Mouse (Mus musculus): Measurements from ENCODE around the gene Htr7. TPM values are rescaled to one million over a fixed set of nuclear protein-coding genes. Genes with fewer than 3 reads are reported as not detected.

Htr7 gene
- 0.06 TPM in 1 of 2 replicates, not detected in the other for polyA plus RNA-seq (2016; fragmentation: Nextera tagmentation; extraction: Ambion mirVana)

GRCm38 (mm10) chr19:36057231-36057811, at the start of gene Htr7:
Gene Htr7 (minus strand): TSS chr19:36057507.
- Histone ChIP-seq H3K36me3 (replicated peaks) (no peaks in the 10 kb centered on the region), H3K9me3 (no peaks in the 10 kb centered on the region), H3K27me3 (ENCODE audit: poor library complexity, severe bottlenecking) (peaks cover 56% of the 10 kb centered on the region), H3K4me1 (peaks cover 12% of the 10 kb centered on the region), H3K4me3 (peak within 1 kb of the TSS; percentile 67), H3K27ac (peak within 1 kb of the TSS; percentile 63; the same call in 1 of the 2 replicates)
- DNase-seq (ENCODE audit: extremely low spot score, low spot score): peak; percentile 47
- WGBS: 3% methylated on average over 79 of the region's 86 CpGs

DNA sequence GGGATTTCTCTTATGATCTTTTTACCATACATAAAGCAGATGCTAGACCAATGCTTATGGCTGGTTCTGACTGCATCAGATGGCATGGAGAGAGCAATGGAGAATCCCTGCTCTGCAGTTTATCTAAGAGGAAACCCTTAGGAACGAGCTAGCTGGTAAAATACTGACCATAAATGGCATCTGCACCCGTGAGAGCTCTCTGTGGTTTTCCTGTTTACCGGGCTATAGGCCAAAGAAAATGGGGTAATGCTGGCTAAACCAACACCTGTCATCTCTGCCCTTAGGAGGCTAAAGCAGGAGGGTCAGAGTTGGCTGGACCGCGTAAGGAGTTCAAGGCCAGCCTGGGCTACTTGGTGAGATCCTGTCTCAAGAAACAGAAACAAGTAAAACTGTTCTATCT, 46.6 kb upstream of the Htr7 start:
- Histone ChIP-seq H3K9me3 (no peaks in the 10 kb centered on the region), H3K4me1 (no peaks in the 10 kb centered on the region), H3K27ac (no peak overlapping the region), H3K27me3 (ENCODE audit: poor library complexity, severe bottlenecking) (no peaks in the 10 kb centered on the region), H3K36me3 (replicated peaks) (peaks cover 62% of the 10 kb centered on the region), H3K4me3 (no peak overlapping the region)
- WGBS: 91% methylated on average over 5 of the region's 5 CpGs
- no peak for DNase-seq (ENCODE audit: extremely low spot score, low spot score)

GRCm38 (mm10) chr19:36098916-36099315, 41.6 kb upstream of the Htr7 start:
- 90% methylated on average over 7 of the region's 7 CpGs for WGBS
- DNase-seq (ENCODE audit: extremely low spot score, low spot score): no peak
- H3K36me3 ChIP-seq (replicated peaks): peaks cover 96% of the 10 kb centered on the region
- H3K27ac ChIP-seq: no peak overlapping the region
- H3K9me3 ChIP-seq: no peaks in the 10 kb centered on the region
- H3K4me1 ChIP-seq: no peaks in the 10 kb centered on the region
- no peak overlapping the region for H3K4me3 ChIP-seq
- no peaks in the 10 kb centered on the region for H3K27me3 ChIP-seq (ENCODE audit: poor library complexity, severe bottlenecking)

GRCm38 (mm10) chr19:36098265-36098664, 41.0 kb upstream of the Htr7 start:
- H3K9me3 ChIP-seq: no peaks in the 10 kb centered on the region
- H3K4me1 ChIP-seq: no peaks in the 10 kb centered on the region
- no peak overlapping the region for H3K27ac ChIP-seq
- no peak for DNase-seq (ENCODE audit: extremely low spot score, low spot score)
- no peaks in the 10 kb centered on the region for H3K27me3 ChIP-seq (ENCODE audit: poor library complexity, severe bottlenecking)
- H3K4me3 ChIP-seq: no peak overlapping the region
- H3K36me3 ChIP-seq (replicated peaks): peaks cover 96% of the 10 kb centered on the region
- 93% methylated on average over 1 of the region's 1 CpGs for WGBS

GRCm38 (mm10) chr19:36097194-36097593, 39.9 kb upstream of the Htr7 start:
- DNase-seq (ENCODE audit: extremely low spot score, low spot score): no peak
- Histone ChIP-seq H3K4me1 (no peaks in the 10 kb centered on the region), H3K27me3 (ENCODE audit: poor library complexity, severe bottlenecking) (no peaks in the 10 kb centered on the region), H3K4me3 (no peak overlapping the region), H3K36me3 (replicated peaks) (peaks cover 95% of the 10 kb centered on the region), H3K27ac (no peak overlapping the region), H3K9me3 (no peaks in the 10 kb centered on the region)
- WGBS: 93% methylated on average over 3 of the region's 3 CpGs

- H3K4me3 ChIP-seq: no peak overlapping the region
- no peak for DNase-seq (ENCODE audit: extremely low spot score, low spot score)
- H3K4me1 ChIP-seq: no peaks in the 10 kb centered on the region
- H3K27me3 ChIP-seq (ENCODE audit: poor library complexity, severe bottlenecking): no peaks in the 10 kb centered on the region
- 64% methylated on average over 5 of the region's 5 CpGs for WGBS
- no peak overlapping the region for H3K27ac ChIP-seq
- peaks cover 87% of the 10 kb centered on the region for H3K36me3 ChIP-seq (replicated peaks)
- no peaks in the 10 kb centered on the region for H3K9me3 ChIP-seq
Observed at GRCm38 (mm10) chr19:36090781-36091180, 33.5 kb upstream of the Htr7 start.

DNA sequence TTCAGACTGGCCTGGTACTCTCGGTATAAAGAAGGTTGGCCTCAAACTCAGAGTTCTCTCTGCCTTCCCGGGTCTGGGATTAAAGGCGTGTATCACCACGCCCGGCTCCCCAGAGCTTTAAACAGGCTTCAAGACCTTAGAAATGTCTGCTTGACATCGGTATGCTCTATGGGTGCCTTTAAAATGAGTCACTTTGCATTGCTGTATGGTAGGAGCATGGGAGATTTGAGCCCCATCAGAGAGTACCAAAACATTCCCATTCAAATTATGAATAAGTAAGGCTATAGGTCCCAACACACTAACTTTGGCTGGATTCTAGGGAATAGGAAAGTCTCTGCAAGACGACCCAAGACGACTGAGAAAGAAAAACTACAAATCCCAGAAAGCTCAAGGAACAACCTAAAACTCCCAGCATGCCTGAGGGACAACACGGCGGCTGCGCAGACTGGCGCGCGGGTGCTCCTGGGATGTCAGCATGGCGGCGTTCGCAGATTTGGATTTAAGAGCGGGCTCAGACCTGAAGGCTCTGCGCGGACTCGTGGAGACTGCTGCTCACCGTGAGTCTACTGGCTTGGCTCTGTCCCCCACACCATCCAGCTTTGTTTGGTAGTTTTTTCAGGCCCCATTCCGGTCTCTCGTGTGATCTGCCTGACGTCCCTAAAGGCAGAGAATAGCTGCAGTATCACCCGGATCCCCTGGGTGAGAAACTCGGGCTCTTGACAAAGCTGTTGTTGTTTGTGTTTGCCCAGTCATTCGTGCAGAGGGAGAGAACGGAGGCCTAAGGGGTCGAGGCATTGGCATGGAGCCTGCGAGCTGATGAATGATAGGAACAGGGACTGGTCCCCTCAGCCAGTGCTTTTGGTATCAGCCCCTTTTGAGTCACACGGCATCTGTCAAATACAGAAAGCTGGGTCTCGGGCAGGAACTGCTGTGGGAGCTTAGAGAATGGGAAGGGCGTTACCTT, 26.2 kb upstream of the Htr7 start, which contains the start of gene Rpp30:
Gene Rpp30, plus strand, starts transcription at position 455 of the 964 bp plus-strand sequence.
- peak; percentile 82 for DNase-seq (ENCODE audit: extremely low spot score, low spot score)
- H3K4me3 ChIP-seq: peak within 1 kb of the TSS; percentile 85
- peaks cover 19% of the 10 kb centered on the region for H3K36me3 ChIP-seq (replicated peaks)
- no peaks in the 10 kb centered on the region for H3K9me3 ChIP-seq
- WGBS: 2% methylated on average over 34 of the region's 34 CpGs
- H3K27me3 ChIP-seq (ENCODE audit: poor library complexity, severe bottlenecking): no peaks in the 10 kb centered on the region
- peaks cover 12% of the 10 kb centered on the region for H3K4me1 ChIP-seq
- H3K27ac ChIP-seq: peak within 1 kb of the TSS; percentile 87

GRCm38 (mm10) chr19:36082606-36083261, 25.4 kb upstream of the Htr7 start:
- Histone ChIP-seq H3K9me3 (no peaks in the 10 kb centered on the region), H3K27ac (peak overlapping the region; percentile 87), H3K36me3 (replicated peaks) (peaks cover 12% of the 10 kb centered on the region; the same call in 1 of the 2 replicates), H3K27me3 (ENCODE audit: poor library complexity, severe bottlenecking) (no peaks in the 10 kb centered on the region), H3K4me1 (peaks cover 12% of the 10 kb centered on the region), H3K4me3 (peak overlapping the region; percentile 85)
- WGBS: 47% methylated on average over 7 of the region's 7 CpGs
- DNase-seq (ENCODE audit: extremely low spot score, low spot score): no peak

DNA sequence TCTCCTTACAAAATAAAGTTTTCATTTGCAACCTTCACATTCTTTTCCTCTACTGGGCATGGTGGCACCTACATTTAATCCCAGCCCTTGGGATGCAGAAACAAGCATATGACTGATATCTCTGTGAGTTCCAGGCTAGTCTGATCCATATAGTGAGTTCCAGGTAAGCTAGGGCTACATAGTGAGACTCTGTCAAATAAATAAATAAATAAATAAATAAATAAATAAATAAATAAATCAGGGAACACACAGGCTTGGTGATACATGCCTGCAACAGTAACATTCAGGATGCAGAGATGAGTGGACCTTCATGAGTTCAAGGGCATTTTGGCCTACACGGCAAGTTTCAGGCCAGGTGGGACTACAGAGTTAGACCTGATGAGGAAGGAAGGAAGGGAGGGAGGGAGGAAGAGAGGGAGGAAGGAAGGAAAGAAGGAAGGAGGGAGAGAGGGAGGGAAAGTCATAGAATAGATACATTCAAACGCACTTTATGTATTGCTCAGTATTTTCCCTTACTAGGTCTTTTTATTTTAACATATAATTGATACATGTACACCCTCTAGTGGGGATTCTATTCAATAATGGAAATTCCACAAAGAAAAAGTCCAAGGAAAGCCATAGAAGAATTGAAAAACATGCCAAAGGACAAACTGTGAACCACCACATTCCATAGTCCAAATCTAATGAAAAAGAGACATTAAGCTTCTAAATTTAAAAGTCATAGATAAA, 5.7 kb upstream of the Htr7 start:
- Histone ChIP-seq H3K36me3 (replicated peaks) (no peaks in the 10 kb centered on the region), H3K4me1 (peaks cover 3% of the 10 kb centered on the region; the same call in 1 of the 2 replicates), H3K9me3 (no peaks in the 10 kb centered on the region), H3K27ac (no peak overlapping the region), H3K4me3 (no peak overlapping the region), H3K27me3 (ENCODE audit: poor library complexity, severe bottlenecking) (peaks cover 21% of the 10 kb centered on the region)
- no peak for DNase-seq (ENCODE audit: extremely low spot score, low spot score)
- WGBS: 91% methylated on average over 2 of the region's 2 CpGs

DNA sequence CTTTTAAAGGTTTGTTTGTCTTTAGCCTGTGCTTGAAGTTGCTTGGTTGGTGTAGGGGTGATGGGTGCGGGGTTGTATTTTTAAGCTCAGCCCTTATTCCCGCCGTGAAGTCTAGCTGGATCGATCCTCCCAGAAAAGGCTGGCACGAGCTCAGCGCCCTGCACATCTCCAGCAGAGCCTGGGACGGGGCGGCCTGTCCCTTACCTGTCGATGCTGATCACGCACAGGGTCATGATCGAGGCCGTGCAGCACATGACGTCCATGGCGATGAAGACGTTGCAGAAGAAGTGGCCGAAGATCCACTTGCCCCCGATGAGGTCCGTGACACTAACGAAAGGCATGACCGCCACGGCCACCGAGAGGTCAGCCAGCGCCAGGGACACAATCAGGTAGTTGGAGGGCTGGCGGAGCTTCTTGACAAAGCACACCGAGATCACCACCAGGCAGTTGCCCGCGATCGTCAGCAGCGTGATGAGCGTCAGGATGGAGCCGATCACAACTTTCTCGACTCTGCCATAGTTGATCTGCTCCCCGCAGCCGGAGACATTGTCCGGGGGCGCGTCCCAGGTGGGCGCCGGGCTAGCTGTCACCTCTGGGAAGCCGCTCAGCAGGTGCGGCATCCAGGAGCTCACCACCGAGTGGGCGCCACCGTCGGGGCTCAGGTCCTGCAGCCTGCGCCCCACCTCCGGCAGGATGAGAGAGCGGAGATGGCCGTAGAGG, 645 bp downstream of the Htr7 start:
- DNase-seq (ENCODE audit: extremely low spot score, low spot score): peak; percentile 20
- Histone ChIP-seq H3K4me1 (peaks cover 12% of the 10 kb centered on the region), H3K36me3 (replicated peaks) (no peaks in the 10 kb centered on the region), H3K27ac (0 out of 2 replicates have a peak overlapping the region, but pooled peaks have one; percentile 63), H3K9me3 (no peaks in the 10 kb centered on the region), H3K27me3 (ENCODE audit: poor library complexity, severe bottlenecking) (peaks cover 56% of the 10 kb centered on the region), H3K4me3 (peak overlapping the region; percentile 67)
- 9% methylated on average over 49 of the region's 49 CpGs for WGBS

- Histone ChIP-seq H3K4me3 (no peak overlapping the region), H3K36me3 (replicated peaks) (no peaks in the 10 kb centered on the region), H3K27me3 (ENCODE audit: poor library complexity, severe bottlenecking) (no peaks in the 10 kb centered on the region), H3K27ac (no peak overlapping the region), H3K4me1 (no peaks in the 10 kb centered on the region), H3K9me3 (no peaks in the 10 kb centered on the region)
- WGBS: 89% methylated on average over 7 of the region's 7 CpGs
- DNase-seq (ENCODE audit: extremely low spot score, low spot score): no peak
Observed at GRCm38 (mm10) chr19:36046046-36046445, 11.3 kb downstream of the Htr7 start.
